Mouse (Mus musculus): ENCODE results near the gene Mettl8. TPM values are rescaled to one million over a fixed set of nuclear protein-coding genes. Genes with fewer than 3 reads are reported as not detected.

The Mettl8 gene
- polyA plus RNA-seq, 1 experiment = 1.4 TPM

DNA sequence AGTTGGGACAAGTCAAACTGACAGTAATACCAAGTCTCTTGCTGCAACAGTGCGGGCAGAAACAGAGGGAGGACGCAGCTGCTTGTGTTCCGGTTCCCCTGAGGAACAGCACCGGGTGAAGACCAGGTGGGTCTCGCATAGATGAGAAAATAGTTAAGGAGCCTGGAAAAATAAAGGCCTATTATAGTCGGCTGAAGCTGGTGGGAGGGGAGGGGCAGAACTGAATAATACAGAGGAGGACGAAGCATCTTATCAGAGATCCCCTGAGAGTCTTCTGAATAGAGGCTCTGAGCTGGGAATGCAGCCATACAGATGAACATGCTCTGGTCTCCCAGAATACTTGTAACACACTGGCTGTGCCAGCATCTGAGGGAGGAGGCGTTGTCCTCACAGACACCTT, 21.4 kb downstream of the Mettl8 start:
- no peak overlapping the region for H3K4me3 ChIP-seq (ENCODE audit: low read depth, low read length)
- H3K27ac ChIP-seq (ENCODE audit: insufficient read depth, low read depth, low read length) = no peak overlapping the region
- 86% methylated on average over 8 of the region's 8 CpGs for WGBS
- no peaks in the 10 kb centered on the region for H3K4me1 ChIP-seq (ENCODE audit: control insufficient read depth, insufficient read depth, insufficient read length, low read length)
- no peaks in the 10 kb centered on the region for H3K36me3 ChIP-seq (ENCODE audit: control insufficient read depth, insufficient read depth, low read length)
- no peak for TF ChIP-seq CTCF (IDR thresholded peaks at IDR 0.05; ENCODE audit: extremely low read depth, insufficient read length, insufficient replicate concordance, low read depth, low read length)
- TF ChIP-seq POLR2A (IDR thresholded peaks at IDR 0.05; ENCODE audit: low read depth, low read length) = no peak
- no peaks in the 10 kb centered on the region for H3K27me3 ChIP-seq (ENCODE audit: control insufficient read depth, insufficient read depth, low read length)

DNA sequence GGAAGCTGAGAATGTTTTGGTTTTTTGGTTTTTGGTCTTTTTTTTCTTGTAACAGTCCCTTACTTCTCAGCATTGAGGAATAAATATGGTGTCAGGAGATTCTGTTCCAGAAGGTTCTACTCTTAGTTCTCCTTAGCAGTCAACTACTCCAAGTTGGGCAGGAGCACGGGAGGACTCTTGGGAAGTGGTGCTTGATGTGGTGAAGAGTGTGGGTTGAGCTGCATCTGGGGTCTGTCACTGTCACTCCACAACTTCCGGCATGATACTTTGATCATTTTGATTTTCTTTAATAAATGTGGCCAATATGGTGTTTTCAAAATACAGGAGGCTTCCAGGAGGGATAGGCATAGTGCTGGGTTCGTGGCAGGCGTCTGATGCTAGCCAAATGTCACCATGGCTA, 22.4 kb downstream of the Mettl8 start:
- H3K27ac ChIP-seq (ENCODE audit: insufficient read depth, low read depth, low read length) = no peak overlapping the region
- no peaks in the 10 kb centered on the region for H3K4me1 ChIP-seq (ENCODE audit: control insufficient read depth, insufficient read depth, insufficient read length, low read length)
- H3K36me3 ChIP-seq (ENCODE audit: control insufficient read depth, insufficient read depth, low read length) = no peaks in the 10 kb centered on the region
- 91% methylated on average over 4 of the region's 4 CpGs for WGBS
- no peak for TF ChIP-seq CTCF (IDR thresholded peaks at IDR 0.05; ENCODE audit: extremely low read depth, insufficient read length, insufficient replicate concordance, low read depth, low read length)
- TF ChIP-seq POLR2A (IDR thresholded peaks at IDR 0.05; ENCODE audit: low read depth, low read length) = no peak
- no peaks in the 10 kb centered on the region for H3K27me3 ChIP-seq (ENCODE audit: control insufficient read depth, insufficient read depth, low read length)
- H3K4me3 ChIP-seq (ENCODE audit: low read depth, low read length) = no peak overlapping the region

DNA sequence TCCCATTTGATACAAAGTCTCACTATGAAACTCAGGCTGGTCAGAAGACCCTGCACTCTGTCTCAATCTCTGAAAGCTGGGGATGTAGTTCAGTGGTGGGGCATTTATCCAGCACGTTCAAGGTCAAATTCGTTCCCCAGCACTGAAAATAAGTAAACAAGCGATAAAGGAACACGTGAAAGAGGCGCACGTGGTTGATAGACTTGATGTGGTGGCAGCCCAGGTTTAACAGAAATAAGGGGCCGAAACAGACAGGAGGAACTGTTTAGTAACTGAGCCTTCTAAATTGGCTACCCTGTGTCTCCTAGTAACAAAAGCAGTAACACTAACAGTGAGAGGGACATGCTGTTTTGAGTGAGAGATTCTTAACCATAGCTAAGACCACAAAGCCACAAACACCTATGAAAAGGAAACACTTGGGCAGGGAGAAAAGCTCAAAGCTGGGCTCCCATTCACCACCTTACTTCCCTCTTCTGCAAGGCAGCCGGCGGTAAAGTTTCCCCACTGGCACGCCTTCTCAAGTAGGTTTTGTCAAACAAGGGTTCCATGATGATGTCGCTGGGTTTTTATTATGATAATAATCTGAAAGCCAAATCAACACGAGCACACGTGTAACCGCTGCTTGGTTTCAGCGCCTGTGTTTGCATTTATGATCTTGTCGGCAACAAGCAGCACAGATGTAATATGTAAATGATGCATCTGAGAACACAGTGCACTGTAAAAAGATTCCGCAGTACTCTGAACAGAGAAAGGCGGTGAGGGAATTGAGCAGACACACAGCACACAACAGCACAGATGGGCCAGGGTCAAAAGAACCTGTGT, 23.2 kb downstream of the Mettl8 start:
- TF ChIP-seq POLR2A (IDR thresholded peaks at IDR 0.05; ENCODE audit: low read depth, low read length) (no peak), CTCF (IDR thresholded peaks at IDR 0.05; ENCODE audit: extremely low read depth, insufficient read length, insufficient replicate concordance, low read depth, low read length) (no peak)
- H3K27me3 ChIP-seq (ENCODE audit: control insufficient read depth, insufficient read depth, low read length) = no peaks in the 10 kb centered on the region
- no peak overlapping the region for H3K4me3 ChIP-seq (ENCODE audit: low read depth, low read length)
- WGBS = 63% methylated on average over 18 of the region's 18 CpGs
- no peaks in the 10 kb centered on the region for H3K36me3 ChIP-seq (ENCODE audit: control insufficient read depth, insufficient read depth, low read length)
- no peak overlapping the region for H3K27ac ChIP-seq (ENCODE audit: insufficient read depth, low read depth, low read length)
- H3K4me1 ChIP-seq (ENCODE audit: control insufficient read depth, insufficient read depth, insufficient read length, low read length) = no peaks in the 10 kb centered on the region

DNA sequence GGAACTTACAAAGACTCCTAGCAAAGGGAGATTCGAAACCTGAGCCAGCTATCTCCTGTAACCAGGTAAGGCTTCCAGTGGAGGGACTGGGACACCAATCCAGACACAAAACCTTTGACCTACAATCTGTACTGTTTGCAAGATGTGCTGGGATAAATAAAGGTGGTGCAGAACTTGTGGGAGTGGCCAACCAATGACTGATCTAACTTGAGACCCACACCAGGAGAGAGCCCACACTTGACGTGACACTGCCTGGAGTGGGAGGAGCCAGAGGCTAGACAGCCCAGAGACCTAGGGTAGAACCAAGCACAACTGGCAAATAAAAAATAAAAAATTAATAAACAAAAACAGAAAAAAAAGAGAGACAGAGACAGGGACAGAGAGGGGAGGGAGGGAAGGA, 24.7 kb downstream of the Mettl8 start:
- Histone ChIP-seq H3K4me1 (ENCODE audit: control insufficient read depth, insufficient read depth, insufficient read length, low read length) (no peaks in the 10 kb centered on the region), H3K36me3 (ENCODE audit: control insufficient read depth, insufficient read depth, low read length) (no peaks in the 10 kb centered on the region), H3K27me3 (ENCODE audit: control insufficient read depth, insufficient read depth, low read length) (no peaks in the 10 kb centered on the region), H3K27ac (ENCODE audit: insufficient read depth, low read depth, low read length) (no peak overlapping the region), H3K4me3 (ENCODE audit: low read depth, low read length) (no peak overlapping the region)
- WGBS = 65% methylated on average over 2 of the region's 2 CpGs
- no peak for TF ChIP-seq CTCF (IDR thresholded peaks at IDR 0.05; ENCODE audit: extremely low read depth, insufficient read length, insufficient replicate concordance, low read depth, low read length)

DNA sequence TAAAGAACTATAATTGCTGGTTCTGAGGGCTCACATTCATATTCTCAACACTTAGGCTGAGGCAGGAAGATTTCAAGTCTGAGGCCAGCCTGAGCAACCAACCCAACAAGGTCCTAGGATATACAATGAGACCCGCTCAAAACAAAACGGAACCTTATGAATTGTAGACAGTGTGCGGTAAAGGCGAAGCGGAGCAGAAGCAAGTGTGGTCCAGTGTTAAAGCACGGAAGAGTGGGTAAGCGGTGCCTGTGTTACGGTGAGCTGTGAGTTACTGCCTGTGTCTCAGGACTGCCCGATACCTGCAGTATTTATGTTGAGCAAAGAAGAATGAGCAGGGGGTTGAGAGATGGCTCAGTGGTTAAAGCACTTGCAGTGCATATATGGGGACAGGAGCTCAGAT, 27.8 kb downstream of the Mettl8 start:
- Histone ChIP-seq H3K36me3 (ENCODE audit: control insufficient read depth, insufficient read depth, low read length) (no peaks in the 10 kb centered on the region), H3K4me3 (ENCODE audit: low read depth, low read length) (no peak overlapping the region), H3K27ac (ENCODE audit: insufficient read depth, low read depth, low read length) (no peak overlapping the region), H3K4me1 (ENCODE audit: control insufficient read depth, insufficient read depth, insufficient read length, low read length) (no peaks in the 10 kb centered on the region), H3K27me3 (ENCODE audit: control insufficient read depth, insufficient read depth, low read length) (no peaks in the 10 kb centered on the region)
- no peak for TF ChIP-seq CTCF (IDR thresholded peaks at IDR 0.05; ENCODE audit: extremely low read depth, insufficient read length, insufficient replicate concordance, low read depth, low read length)
- no peak for TF ChIP-seq POLR2A (IDR thresholded peaks at IDR 0.05; ENCODE audit: low read depth, low read length)
- WGBS = 97% methylated on average over 9 of the region's 9 CpGs

DNA sequence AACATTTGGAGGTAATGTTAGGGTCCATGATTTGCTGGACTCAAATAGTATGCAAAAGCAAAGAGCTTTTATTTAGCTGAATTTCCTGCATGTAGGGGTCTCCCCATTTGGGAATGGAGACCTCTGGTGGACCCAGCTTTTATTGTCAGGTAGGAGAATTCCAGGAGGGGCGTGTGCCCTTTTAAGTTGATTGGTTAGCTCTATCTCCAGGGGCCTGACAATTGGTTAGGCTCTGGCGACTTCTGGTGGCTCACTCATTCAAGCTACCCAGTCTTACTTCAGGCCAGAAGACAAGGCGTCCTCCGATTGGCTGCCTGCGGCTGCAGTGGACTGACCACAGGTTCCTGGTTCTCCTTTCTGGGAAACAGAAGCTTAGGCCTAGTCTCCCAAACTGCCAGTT, 28.6 kb downstream of the Mettl8 start:
- Histone ChIP-seq H3K27ac (ENCODE audit: insufficient read depth, low read depth, low read length) (no peak overlapping the region), H3K36me3 (ENCODE audit: control insufficient read depth, insufficient read depth, low read length) (no peaks in the 10 kb centered on the region), H3K4me3 (ENCODE audit: low read depth, low read length) (no peak overlapping the region), H3K4me1 (ENCODE audit: control insufficient read depth, insufficient read depth, insufficient read length, low read length) (no peaks in the 10 kb centered on the region), H3K27me3 (ENCODE audit: control insufficient read depth, insufficient read depth, low read length) (no peaks in the 10 kb centered on the region)
- no peak; the same call in 1 of the 2 replicates for TF ChIP-seq CTCF (IDR thresholded peaks at IDR 0.05; ENCODE audit: extremely low read depth, insufficient read length, insufficient replicate concordance, low read depth, low read length)
- TF ChIP-seq POLR2A (IDR thresholded peaks at IDR 0.05; ENCODE audit: low read depth, low read length) = no peak
- 80% methylated on average over 5 of the region's 5 CpGs for WGBS

DNA sequence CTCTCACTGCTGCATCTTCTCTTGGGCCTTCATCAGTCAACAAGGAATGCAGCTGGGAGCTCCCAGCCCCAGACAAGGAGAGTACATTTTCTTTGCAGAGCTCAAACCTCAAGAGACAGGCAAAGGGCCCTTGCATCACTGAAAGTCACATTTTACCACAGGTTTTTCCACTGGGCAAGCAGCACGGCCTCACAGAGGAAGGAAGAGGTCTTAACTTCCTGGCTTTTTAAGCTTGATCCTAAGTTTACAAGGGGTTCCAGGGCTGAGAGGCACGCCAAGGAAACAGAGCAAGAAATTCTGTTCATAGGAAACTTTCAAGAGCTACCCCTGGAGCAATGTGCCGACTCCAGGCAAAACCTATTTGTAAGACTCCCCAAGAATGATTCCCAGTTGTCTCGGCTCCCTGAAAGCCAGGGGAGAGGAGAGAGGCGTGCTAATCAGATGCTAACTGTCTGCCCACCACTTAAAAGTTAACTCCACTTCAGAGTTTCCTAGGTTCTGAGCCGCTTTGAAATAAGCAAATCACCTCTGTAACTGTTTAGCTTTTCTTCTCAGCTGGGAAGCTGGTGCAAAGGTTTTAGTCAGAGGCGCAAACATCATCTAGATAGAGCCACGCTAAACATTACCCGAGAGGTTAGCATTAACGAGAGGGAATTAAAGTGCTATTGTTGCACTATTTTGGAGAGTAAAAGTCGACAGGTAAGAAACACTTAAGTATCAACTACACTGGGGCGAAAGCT, 29.6 kb downstream of the Mettl8 start:
- 57% methylated on average over 12 of the region's 12 CpGs for WGBS
- Histone ChIP-seq H3K27ac (ENCODE audit: insufficient read depth, low read depth, low read length) (no peak overlapping the region), H3K4me1 (ENCODE audit: control insufficient read depth, insufficient read depth, insufficient read length, low read length) (no peaks in the 10 kb centered on the region), H3K36me3 (ENCODE audit: control insufficient read depth, insufficient read depth, low read length) (no peaks in the 10 kb centered on the region), H3K27me3 (ENCODE audit: control insufficient read depth, insufficient read depth, low read length) (no peaks in the 10 kb centered on the region), H3K4me3 (ENCODE audit: low read depth, low read length) (no peak overlapping the region)
- no peak for TF ChIP-seq POLR2A (IDR thresholded peaks at IDR 0.05; ENCODE audit: low read depth, low read length)
- no peak for TF ChIP-seq CTCF (IDR thresholded peaks at IDR 0.05; ENCODE audit: extremely low read depth, insufficient read length, insufficient replicate concordance, low read depth, low read length)

All from small intestine, adult 2 months (tissue).